Mouse (Mus musculus): ENCODE measurements at regions not wholly inside any gene's neighbourhood (a gene's known extent, or its start where the extent isn't known, plus 50 kb on each side); places are given as distances from the start of the nearest gene placed in this dataset.
A peak's percentile ranks its signal among the peaks of the same experiment; 100 is the strongest.
"Not testable (repeated sequence)": the region's sequence is repeated elsewhere in the genome, so short reads cannot be mapped to it uniquely, and the experiment has no call there.

DNA sequence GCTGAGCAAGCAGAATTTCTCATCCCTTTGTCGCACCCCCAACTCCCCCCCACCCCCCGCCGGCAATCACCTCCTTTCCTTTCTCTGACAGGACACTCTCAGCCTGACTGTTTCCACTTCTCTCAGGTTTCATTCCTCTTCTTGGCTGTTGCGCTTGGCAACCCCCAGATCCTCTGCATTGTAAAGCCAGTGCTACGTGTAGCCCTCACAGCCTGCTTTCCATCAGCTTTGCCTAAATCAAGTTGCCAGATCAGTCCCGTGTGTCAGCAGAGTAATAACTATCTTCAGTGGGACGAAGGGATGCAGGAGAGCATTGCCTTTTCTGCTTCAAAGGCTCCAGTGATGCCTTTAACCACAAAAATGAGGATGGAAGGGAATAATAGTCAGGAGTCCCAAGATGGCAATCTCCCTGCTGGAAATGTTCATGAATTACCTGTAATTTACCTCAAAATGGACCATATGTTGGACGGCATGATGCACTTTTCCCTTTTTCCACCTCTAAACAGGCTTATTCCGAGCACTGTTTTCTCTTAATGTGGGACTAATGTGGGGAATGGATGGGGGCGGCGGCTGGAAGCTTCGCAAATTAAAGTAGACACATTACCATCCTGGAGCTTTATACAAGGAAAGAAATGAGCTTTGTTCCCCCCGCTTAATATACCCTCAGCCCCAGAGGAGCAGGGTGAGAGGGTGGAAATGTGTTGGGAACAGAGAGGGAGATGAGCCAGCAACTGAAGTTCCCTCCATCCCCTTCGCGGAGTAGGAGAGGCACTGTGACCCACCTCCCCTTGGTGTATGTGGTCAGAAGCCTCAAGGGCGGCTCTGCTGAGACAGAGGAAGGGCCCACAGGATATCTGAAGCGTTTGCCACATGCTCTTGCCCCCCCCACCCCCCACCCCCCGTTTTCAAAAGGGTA is 168.3 kb upstream of the Npvf start:
- DNase-seq, result no peak

DNA sequence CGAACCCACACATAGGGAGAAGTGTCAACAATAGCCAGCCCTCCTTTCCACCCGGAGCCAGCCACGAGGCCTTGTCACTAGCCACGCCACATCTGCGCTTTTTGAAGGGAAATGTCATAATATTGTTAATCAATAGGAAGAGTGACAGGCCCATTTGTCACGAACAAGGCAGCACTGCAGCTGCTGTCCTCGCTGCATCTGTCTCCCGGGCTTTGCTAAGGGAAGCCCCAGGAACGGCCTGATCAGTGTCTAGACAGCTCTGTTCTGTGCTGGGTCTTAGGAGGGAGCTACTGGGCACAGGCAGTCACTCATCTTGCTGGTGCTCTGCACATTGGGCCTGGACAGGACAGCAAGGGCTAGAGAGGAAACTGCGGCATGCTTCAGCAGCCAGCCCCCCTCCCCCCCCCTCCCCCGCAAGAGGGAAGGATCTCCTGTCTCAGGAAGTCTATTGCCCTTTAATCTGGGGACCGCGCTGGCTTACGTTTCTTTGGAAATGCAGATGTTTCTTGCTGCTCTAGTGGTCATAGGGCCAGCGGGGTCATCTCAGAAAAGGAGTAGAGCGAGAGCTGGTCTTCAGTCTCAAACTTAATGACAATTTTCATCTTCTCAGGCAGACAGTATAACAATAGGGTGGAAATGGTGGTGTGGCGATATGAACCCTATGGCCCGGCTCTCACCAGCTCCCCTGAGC is 169.1 kb upstream of the Npvf start:
- no peak for DNase-seq

DNA sequence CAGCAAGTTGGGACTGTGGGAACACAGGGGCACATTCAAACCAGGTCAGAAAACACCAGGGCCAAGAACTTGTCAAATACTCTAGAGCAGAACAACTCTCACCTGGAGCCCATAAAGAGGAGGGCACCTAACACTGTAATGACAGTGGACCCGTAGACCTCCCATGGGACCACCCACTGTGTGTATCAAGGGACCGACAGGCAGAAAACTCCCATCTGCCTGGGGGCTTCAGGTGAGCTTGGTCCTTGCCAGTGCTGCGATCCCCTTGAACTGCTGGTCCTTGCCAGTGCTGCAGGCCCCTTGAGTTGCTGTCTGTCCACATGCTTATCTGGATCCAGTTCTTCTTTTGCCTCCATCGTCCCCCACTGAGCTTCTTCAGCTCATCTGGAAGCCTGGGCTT is 170.2 kb upstream of the Npvf start:
- DNase-seq, result no peak

DNA sequence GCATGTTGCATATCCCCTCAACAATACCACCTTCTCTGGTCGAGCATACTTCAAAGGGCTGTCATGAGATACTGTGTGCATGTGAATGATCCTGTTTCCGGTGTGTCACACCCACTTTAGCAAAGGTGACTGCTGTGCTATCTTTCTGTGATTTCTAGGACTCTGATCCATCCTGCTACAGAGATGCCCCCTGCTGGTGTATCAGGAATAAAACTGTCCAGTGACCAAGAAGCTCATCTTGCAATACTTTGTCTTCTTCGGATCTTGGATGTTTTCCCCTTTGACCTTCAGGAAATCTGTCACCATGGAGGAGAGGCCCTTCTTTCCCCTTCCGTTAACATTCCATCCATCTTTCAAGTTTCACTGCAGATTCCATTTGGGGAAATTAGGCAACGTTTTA is 177.5 kb upstream of the Npvf start:
- DNase-seq, result no peak

DNA sequence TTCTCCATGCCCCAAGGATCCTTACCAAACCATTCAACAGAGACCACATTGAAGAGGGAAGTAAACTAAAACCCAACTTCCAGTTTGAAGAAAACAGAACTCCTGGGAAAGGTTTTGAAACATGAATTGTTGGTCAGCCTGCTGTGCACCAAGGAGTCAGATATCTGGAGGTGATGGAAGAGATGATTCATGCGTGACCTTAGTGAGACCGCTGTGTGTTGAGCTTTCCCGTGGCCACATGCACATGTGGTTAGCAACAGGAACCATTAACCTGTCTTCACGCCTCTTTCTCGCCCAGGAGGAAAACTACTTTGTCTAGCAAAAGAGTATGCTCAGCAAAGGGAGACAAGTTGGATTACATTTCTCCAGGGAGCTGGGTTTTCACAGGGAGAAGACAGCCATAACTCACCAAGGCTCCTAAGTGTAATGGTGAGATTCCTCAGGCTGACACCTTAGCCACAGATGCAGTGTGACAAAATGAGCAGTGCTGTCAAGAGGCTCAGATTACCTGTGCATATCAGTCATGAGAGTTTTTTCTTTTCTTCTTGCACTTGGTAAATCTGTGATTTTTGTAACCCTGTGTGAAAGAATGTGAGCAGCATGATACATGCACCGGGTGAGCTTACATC is 181.9 kb upstream of the Npvf start:
- no peak for DNase-seq

DNA sequence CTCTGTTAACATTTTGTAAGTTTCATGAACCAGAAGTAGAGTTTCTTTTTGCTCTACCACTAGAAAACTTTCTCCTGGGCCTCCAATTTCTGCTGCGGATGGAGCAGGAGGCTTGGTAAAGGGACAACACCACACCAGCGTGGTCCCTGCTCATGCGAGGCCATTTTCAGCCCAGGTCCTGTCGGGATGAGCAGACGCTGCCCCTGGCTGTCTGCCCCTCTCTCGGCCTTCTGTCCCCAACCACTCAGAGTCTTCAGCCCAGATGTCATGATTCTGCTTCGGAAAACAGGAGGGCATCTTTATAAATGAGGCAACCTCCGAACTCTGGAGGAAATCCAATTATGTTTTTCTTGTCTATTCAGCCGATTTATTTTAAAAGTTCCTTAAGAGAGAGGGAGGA is 186.6 kb upstream of the Npvf start:
- no peak for DNase-seq

DNA sequence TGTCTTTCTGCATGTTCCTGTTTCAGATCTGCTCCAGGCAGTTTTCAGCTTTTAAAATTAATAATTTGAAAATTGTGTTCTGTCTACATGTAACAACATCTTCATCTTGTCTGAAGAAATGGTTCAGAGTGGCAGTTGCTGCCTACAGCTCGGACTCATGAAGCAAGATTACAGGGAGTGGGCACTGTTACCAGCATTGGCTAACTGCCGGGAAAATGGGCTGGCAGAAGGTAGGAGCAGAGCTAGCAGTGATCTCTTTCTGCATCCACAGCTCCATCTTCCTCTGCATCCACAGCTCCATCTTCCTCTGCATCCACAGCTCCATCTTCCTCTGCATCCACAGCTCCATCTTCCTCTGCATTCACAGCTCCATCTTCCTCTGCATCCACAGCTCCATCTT is 191.0 kb upstream of the Npvf start:
- not testable (repeated sequence) for DNase-seq

DNA sequence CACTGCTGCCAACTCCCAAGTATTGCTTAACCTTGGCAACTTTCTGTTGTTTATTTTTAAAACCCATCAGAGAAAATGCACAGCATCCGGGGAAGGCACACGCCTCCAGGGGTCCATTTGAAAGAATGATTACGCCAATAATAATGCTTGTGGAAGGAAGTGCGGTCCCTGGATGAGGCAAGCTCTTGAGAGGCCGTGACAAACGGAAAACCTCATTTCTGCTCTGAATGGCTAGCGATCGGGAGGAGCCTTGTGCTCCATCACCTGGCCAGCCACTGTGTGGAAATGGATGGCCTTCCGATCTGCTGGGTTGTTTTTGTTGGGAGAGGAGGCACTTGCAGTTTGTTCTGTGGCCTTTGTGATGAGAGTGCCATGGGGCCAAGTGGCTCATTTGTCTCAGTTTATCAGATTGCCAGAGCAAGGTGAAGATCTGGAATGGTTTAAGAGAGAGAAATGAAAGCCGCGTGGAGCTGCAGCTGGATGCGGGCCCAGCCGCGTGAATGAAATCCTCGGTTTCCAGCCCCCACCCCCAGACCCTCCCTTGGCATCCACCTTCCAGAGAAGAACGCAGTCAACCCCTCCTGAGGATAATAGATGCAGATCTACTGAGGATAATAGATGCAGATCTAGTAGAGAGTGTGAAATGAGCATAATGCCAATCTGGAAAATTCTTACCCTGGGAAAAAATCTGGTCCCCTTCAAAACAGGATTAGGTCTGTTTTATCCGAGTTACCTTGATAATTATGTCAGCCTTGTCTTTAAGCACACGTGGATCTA is 192.7 kb upstream of the Npvf start:
- DNase-seq, result no peak

DNA sequence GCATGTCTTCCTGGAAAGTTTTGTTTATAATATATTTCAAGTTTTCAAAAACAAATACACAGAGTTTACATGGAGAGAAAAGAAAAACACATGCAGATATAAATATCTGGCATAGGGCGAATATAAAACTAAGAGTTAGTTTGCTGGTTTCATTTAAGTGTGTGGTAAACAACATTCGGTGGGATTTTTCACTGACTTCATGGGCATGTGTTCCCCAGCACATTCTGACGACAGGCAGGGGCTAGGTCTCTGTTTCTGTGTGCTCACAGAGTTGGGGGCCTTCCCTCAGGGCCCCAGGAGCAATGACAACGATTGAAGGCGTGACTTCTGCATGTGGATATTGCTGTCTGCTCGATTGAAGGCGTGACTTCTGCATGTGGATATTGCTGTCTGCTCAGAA is 193.3 kb upstream of the Npvf start:
- DNase-seq, result no peak

DNA sequence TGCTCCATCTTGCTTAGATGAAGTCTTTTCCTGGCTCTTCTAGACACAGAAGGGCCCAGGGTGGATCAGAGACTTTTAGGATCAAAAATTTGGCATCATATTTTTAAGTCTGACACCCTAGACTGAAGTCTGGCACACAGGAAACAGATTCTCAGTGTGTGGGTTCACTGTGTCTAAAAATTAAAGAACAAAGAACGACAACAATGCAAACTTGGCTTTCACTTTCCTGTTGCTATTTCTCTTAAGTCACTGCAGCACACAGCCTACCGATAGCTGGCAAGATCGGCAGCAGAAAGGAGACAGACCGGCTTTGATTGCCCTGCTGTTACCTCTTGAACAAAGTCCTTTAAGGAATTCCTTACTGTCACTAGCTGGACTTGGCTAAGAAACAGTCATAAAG is 204.9 kb upstream of the Npvf start:
- DNase-seq, result no peak

DNA sequence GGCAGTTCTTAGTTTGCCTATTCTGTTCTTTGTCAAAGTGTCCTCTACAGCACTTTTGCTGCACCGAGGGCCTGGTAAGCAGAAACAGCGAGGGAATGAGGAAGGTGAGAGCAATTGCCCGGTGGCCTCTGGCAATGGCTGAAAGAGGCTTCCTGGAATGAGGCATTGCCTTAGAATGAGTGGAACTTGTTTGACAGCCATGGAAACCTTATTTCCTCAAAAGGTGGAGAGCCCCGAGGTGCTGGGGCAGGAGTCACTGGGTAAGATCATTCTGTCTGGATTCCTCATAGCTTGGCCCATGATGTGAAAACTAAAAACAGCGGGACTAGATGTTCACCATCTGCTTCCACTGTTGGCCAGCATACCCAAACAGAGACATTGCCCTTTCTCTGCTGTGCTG is 223.8 kb upstream of the Npvf start:
- DNase-seq, result no peak

DNA sequence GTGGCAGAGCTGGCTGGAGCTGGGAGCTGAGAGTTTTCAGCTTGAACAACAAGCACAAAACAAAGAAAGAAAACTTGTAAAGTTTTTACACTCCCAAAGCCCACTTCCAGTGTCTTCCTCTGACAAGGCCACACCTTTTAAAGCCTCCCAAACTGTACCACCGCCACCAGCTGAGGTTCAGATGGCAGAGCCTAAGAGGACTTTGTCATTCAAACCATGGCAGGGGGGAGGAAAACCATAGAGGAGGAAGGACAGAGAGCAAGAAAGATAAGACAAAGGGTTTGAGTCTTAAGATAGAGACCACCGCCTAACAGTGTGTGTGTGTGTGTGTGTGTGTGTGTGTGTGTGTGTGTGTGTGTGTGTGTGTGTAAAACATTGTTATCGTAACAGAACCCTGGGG is 228.1 kb upstream of the Npvf start:
- DNase-seq, result no peak

DNA sequence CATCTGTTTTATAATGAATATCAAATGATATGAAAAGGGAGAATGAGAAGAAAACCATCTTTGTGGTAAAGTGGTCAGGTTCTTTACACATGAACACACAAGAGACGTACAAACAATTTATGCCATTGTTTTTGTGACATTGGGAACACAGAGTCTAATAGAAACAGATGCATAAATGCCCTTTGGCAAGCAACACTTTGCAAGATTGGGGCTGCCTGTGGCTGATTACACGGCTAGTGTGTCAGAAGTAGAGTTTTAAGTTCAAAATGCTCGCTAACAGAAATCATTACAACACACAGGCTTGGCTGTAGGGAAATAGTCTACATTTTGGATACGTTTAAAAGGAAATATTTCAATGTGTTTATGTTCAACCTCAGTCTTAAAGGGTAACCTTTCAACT is 228.5 kb upstream of the Npvf start:
- DNase-seq, result no peak

DNA sequence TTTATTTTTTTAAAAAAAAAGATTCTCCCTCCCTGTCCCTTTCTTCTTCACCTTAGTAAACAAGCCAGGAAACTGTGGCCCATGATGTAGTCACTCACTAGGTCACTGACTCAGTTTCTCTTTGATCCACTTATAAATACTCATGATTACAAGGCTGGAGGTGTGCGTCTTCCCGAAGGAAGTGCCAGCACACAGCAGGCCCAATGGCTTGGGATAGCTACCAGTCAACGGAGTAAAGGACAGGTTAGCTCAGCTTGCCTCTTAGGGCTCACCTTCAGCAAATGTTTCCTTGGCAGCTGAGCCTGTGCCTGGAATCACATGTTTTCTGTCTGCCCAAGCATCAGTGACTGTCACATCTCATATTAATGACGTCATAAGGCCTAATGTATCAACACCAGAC is 230.8 kb upstream of the Npvf start:
- no peak for DNase-seq

DNA sequence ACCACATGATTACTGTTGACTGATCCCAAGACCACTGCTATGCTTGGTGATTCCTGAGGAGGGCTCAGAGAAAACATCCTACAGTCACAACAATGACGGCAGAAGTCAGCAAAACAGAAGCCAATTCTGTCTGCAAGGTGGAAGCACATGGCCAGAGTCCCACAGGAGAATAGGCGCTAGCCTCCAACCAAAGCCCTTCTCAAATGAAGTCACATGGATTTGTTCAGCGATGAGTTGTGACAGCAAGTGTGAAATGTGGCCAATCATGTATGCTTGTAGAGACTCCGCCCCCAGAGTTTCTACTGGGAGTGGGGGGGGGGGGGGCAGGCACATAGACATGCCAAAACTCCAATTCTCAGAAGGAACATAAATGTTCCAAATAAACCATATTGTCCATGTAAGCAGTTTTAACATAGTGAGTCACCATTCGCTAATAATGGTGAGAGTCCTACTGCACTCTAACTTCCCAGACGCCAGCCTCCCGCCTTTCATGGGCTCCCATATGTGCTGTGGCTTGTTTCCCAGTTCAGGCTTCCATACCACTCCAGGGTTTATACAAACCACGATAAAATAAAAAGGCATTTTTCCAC is 231.6 kb upstream of the Npvf start:
- no peak for DNase-seq

DNA sequence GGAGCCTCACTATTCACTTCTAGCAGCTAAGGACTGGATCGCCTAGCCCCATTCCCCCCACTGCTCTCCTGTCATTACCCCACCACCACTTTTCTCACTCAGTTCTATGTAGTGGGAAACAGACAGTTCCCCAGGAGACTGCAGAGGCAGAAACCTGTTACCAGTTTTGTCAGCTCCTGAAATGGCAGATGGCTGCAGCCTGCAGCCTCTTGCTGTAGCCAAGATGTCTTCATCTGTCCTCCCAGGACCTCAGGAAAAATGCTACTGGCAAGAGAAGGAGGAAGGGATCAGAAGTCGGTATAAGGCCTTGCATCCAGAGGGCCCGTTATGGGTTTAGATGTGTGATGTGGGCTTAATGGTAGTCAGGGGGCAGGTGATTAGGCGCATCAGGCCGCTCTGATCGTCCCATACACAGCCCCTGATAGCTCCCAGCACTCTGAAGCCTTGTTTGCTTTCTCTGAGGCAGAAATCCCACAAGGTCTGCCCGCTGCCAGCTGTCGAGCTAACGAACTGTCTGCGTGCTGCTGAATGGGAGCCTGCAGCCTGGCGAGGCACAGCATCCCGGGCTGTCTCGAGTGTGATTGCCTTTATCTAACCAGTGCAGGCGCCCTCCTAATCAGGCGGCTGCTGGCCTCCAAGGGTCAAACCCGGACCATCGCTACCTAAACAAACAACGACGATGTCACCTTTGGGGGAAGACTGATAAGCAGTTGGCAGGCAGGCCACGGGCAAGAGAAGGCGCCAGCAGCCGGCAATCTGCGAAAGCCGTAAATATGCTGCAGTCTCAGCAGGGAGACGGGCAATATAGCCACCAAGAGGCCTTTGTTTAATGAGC is 236.3 kb upstream of the Npvf start:
- peak; percentile 26 for DNase-seq

DNA sequence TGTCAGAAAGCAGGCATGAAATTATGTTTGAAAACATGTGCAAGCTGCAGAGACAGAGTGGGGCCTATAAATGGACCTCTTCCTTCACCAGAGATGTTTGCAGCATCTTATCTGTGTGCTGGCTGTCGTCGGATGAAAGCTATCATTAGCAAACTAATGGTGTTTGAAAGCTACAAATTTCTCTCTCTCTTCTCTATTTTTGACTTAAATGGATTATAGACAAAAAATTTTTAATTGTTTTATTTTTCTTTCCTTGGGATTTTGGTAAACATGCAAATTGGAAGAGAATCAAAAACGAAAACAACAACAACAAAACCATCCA is 236.9 kb upstream of the Npvf start:
- no peak for DNase-seq

DNA sequence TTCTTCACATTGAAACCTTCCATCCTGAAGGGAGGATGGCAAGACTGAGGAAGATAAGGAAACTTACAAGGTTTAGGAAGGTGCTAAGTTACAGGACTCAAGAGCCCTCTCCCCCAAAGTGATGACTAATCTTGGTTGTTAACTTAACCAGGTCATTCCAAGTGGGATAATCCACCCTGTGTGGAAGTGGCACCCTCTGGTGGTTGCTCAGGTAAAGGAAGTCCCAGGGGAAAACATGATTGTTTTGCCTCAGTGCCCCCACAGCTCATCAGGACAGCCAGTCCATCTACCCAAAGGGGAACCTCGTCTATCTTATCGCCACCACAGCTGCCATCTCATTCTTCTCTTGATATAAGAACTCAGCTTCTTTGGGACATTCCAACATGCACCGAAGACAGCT is 244.6 kb upstream of the Npvf start:
- no peak for DNase-seq

DNA sequence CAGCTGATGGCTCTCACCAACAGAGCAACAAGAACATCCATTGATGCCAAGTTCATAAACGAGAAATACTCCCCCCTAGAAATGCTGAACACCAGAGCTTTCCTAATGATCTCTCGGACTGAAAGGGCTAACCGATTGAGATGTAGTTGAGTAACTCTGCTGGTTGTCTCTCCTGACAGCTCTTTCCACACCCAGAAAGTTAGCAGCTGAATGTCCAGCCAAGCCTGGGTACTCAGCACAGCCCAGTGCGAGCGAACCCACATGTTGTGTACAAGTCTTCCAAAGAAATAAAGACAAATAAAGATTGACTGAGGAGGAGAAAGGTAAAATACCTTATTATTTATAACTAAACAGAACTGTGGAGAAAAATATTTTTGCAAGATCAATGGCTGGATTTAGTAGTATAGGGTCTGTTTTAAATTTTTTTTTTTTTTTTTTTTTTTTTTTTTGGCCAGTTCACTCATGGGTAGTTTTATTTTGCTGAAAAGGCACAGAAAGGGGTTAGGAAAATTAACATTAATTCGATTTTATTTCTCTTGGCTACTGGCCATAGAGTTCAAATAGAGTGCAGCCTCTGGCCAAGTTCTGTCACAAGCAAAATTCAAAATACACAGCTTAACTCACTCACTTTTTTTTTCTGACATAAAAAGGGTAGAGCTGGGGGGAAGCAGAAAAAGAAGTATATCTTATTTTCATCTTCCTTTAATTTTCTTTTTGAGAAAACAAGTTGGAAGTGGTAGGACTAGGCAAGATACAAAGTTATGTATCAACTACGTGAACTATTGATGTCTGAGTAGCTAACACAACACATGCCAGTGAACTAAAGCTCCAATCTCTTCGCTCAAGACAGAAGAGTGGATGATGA is 261.2 kb upstream of the Npvf start:
- no peak for DNase-seq

DNA sequence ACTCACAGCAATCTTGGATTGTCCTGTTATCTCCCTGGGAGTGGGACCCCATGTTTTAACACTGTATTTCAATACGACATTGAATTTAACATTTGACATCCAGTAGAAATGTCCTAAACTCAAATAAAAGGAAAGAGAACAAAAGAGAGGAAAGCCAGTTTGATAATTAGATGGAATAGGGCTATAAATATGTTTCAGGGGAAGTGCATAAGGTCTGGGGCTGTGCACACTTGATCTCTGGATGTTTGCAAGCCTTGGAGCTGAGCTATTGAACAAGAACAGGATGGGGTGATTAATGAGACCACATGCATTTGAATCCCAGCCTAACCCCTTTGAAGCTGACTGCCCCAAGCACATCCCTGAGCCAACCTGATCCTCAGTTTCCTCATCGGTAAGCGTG is 264.0 kb upstream of the Npvf start:
- no peak for DNase-seq

DNA sequence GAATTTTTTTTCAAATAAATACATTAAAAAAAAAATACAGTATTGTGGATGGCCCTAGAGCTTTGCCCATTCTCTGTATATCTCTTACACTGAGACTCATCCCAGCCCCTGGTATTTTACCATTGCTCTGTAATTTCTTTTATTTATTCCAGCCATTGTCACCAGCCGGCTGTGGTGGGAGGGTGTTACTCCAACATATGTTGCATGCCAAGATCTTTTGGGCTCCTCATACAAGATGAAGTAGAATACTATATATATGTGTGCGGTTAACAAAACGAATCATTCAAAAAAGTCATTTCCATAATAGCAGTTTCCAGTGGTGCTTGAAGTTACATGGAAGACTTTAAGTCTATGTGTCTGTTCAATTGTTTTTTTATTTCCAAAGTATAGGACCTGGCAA is 268.0 kb upstream of the Npvf start:
- no peak for DNase-seq
